Mouse (Mus musculus) embryonic facial prominence, embryonic 15.5 days (tissue): ENCODE data around the gene Creld2. TPM values are rescaled to one million over a fixed set of nuclear protein-coding genes. Genes with fewer than 3 reads are reported as not detected.
"Not testable (repeated sequence)": the region's sequence is repeated elsewhere in the genome, so short reads cannot be mapped to it uniquely, and the experiment has no call there.

ENCODE experiments used
- ATAC-seq: fragments of 200-750 bp; cut with Nextera tagmentation; 2 replicates; pipeline ENCODE4 v1.8.0; 2017; ENCODE audit warnings: low read depth, moderate TSS enrichment; ENCODE audit not compliant: insufficient number of reproducible peaks, low FRiP score, low TSS enrichment
- H3K27ac ChIP-seq: fragments of 300-500 bp; sonication (generic); replicated peaks from 2 replicates; pipeline ENCODE4 v1.5.1; 2015; ENCODE audit warnings: mild to moderate bottlenecking, inconsistent platforms
- H3K27me3 ChIP-seq: fragments of 300-500 bp; sonication (generic); 2 replicates; pipeline ENCODE4 v1.6.1; 2015; ENCODE audit warnings: inconsistent platforms
- H3K36me3 ChIP-seq: fragments of 300-500 bp; sonication (generic); 2 replicates; pipeline ENCODE4 v1.6.1; 2015; ENCODE audit warnings: mild to moderate bottlenecking, inconsistent platforms
- H3K4me1 ChIP-seq: fragments of 300-500 bp; sonication (generic); 2 replicates; pipeline ENCODE4 v1.6.1; 2015; ENCODE audit warnings: inconsistent platforms
- H3K4me2 ChIP-seq: fragments of 300-500 bp; sonication (generic); replicated peaks from 2 replicates; pipeline ENCODE4 v1.6.1; 2015; ENCODE audit warnings: mild to moderate bottlenecking, inconsistent platforms
- H3K4me3 ChIP-seq: fragments of 300-500 bp; sonication (generic); replicated peaks from 2 replicates; pipeline ENCODE4 v1.5.1; 2015; ENCODE audit warnings: mild to moderate bottlenecking, inconsistent platforms
- H3K9ac ChIP-seq: fragments of 300-500 bp; sonication (generic); 2 replicates; pipeline ENCODE4 v1.6.1; 2015; ENCODE audit warnings: inconsistent platforms
- H3K9me3 ChIP-seq: fragments of 300-500 bp; sonication (generic); replicated peaks from 2 replicates; pipeline ENCODE4 v1.6.1; 2016; ENCODE audit warnings: inconsistent platforms
- WGBS: fragments of 180-500 bp; shearing (Covaris S2); methylation state at CpG from one replicate; pipeline ENCODE4 v1.1.7; 2015; 5-methylcytosine and 5-hydroxymethylcytosine counted together
- polyA plus RNA-seq: library from polyadenylated mRNA; unstranded; fragments of >200 nt; fragmentation: Nextera tagmentation; extraction: Ambion mirVana; gene quantifications from 2 replicates; pipeline ENCODE4 v1.2.1, GENCODE M21; 2015

Gene Creld2
- 86.5 and 87.7 TPM in 2 replicates for polyA plus RNA-seq

DNA sequence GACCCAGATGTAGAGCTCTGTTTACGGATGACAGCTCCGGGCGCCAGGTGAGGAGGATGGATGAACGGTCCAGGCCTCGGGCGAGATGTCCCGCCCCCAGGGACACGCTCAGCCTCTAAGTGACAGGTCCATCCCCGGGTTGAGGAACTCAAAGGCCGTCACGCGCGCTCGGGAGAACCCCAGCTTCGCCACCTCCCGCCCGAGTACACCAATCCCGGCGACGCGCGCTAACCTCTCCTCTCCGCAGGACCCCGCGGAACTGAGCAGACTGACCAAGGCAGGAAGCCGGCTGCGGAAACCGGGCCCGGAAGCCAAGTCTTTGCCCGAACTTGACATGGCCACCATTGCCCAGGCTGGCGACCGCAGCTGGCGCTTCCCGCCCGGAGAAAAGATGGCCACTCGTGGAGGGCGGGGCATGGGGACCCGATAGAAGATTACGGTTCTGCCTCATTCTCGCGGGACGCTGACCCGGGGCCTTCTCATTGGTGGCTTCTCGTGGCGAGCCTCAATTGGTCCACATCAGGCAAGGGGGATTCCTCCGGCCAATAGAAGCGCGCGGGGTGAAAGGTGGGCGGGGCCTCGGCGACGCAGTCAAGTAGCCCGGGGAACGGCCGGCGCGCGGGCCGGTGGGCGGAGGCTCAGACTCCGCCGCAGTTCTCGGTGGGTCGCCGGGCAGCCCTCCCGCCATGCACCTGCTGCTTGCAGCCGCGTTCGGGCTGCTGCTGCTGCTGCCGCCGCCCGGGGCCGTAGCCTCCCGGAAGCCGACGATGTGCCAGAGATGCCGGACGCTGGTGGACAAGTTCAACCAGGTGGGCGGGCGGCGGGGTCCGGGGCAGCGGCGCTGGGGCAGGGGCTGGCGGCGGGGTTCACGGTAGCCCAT lies at the start of gene Creld2, which contains the start of gene Alg12:
Gene Creld2, plus strand, starts transcription at position 621 of the 880 bp plus-strand sequence.
Gene Alg12, minus strand, starts transcription at position 293 of the 880 bp plus-strand sequence.
- under 1% methylated on average over 88 of the region's 88 CpGs for WGBS
- peak within 1 kb of the TSS; percentile 67 for H3K4me3 ChIP-seq
- H3K9ac ChIP-seq, result peak within 1 kb of the TSS; percentile 78
- peaks cover 16% of the 10 kb centered on the region for H3K4me1 ChIP-seq
- peak within 1 kb of the TSS; percentile 52; the same call in 1 of the 2 replicates for H3K27ac ChIP-seq
- H3K4me2 ChIP-seq, result peak within 1 kb of the TSS; percentile 77
- H3K9me3 ChIP-seq, result no peaks in the 10 kb centered on the region
- peaks cover 50% of the 10 kb centered on the region for H3K36me3 ChIP-seq
- ATAC-seq, result peak; percentile 98
- H3K27me3 ChIP-seq, result no peaks in the 10 kb centered on the region

DNA sequence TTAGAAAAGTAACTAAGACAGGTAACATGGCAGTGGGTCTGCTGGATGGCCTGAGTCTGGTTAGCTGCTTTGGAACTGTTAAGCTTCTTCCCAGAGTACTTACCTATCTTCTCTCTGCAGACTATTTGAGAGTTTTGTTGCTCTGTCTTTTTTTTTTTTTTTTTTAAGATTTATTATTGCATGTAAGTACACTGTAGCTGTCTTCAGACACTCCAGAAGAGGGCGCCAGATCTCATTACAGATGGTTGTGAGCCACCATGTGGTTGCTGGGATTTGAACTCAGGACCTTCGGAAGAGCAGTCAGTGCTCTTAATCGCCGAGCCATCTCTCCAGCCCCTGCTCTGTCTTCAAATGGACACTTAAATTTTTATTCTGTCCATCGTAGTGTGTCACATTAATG lies 44.8 kb upstream of the Creld2 start:
- peaks cover 27% of the 10 kb centered on the region for H3K36me3 ChIP-seq
- ATAC-seq, H3K4me2 ChIP-seq, H3K4me1 ChIP-seq, H3K27me3 ChIP-seq, H3K27ac ChIP-seq, H3K9ac ChIP-seq, H3K9me3 ChIP-seq, H3K4me3 ChIP-seq: not testable (repeated sequence)
- 85% methylated on average over 5 of the region's 5 CpGs for WGBS

DNA sequence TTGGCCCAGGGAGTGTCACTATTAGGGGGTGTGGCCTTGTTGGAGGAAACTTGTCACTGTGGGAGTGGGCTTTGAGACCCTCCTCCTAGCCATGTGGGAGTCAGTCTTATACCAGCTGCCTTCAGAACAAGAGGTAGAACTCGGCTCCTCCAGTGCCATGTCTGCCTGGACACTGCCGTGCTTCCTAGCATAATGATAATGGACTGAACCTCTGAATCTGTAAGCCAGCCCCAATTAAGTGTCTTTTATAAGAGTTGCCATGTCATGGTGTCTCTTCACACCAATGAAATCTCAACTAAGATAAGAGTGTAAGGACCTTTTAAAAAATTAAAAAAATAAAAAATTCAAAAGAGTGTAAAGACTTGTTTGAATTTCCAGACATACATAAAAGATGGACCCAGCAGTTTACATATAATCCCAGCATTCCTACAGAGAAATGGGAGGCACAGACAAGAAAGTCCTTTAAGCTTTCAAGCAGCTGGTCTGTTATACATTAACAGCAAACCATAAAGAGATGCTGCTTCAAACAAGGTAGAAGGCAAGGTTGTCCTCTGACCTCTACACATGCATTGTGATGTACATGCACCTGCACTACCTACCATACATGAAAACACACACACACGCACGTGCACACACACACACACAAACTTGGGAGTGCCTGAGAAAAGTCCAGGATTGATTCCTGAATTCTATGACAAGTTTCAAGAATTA lies 27.2 kb upstream of the Creld2 start:
- Histone ChIP-seq H3K36me3 (no peaks in the 10 kb centered on the region), H3K4me1 (no peaks in the 10 kb centered on the region), H3K27ac (no peak overlapping the region), H3K9ac (no peak overlapping the region), H3K4me2 (no peak overlapping the region), H3K9me3 (no peaks in the 10 kb centered on the region), H3K4me3 (no peak overlapping the region), H3K27me3 (no peaks in the 10 kb centered on the region)
- 83% methylated on average over 4 of the region's 4 CpGs for WGBS
- no peak for ATAC-seq

DNA sequence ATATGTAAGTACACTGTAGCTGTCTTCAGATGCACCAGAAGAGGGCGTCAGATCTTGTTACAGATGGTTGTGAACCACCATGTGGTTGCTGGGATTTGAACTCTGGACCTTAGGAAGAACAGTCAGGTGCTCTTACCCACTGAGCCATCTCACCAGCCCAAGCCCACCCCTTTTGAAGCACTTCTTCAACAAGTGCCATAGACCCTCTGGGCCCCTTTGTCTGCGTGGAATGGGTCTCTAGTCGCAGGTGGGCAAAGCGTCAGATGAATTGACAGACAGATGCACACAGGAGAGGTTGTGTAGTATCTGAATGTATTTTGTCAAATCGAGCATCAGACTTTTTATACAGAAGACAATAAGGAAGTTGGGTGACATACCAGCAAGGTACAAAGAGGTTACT lies 24.7 kb upstream of the Creld2 start:
- not testable (repeated sequence) for H3K9me3 ChIP-seq, H3K4me3 ChIP-seq, H3K4me2 ChIP-seq, H3K27me3 ChIP-seq, H3K27ac ChIP-seq, H3K4me1 ChIP-seq, H3K9ac ChIP-seq, H3K36me3 ChIP-seq, ATAC-seq
- WGBS, result 89% methylated on average over 5 of the region's 5 CpGs

DNA sequence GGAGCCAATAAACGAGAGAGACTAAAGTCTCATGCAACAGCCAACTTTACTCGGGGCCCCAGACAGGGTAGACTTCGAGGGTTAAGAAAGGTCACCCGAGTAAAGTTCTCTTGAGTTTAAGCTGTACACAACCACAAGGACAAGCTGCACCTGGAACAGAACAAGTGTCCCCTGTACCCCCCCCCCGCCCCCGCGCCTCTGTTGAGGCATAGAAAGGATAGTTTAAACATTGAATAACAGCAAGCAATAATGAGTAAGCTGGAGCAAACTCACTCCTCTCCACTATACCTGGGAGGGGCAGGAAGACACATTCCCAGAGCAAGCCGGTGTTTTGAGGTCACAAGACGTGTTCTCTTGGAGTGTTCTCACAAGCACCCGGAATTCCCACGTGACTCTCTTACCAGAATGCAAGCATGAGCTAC lies 19.5 kb upstream of the Creld2 start:
- Histone ChIP-seq H3K9me3 (no peaks in the 10 kb centered on the region), H3K36me3 (peaks cover 12% of the 10 kb centered on the region; the same call in 1 of the 2 replicates), H3K9ac (no peak overlapping the region), H3K4me2 (no peak overlapping the region), H3K27me3 (no peaks in the 10 kb centered on the region), H3K4me3 (no peak overlapping the region), H3K4me1 (no peaks in the 10 kb centered on the region), H3K27ac (no peak overlapping the region)
- 79% methylated on average over 11 of the region's 11 CpGs for WGBS
- ATAC-seq, result no peak

DNA sequence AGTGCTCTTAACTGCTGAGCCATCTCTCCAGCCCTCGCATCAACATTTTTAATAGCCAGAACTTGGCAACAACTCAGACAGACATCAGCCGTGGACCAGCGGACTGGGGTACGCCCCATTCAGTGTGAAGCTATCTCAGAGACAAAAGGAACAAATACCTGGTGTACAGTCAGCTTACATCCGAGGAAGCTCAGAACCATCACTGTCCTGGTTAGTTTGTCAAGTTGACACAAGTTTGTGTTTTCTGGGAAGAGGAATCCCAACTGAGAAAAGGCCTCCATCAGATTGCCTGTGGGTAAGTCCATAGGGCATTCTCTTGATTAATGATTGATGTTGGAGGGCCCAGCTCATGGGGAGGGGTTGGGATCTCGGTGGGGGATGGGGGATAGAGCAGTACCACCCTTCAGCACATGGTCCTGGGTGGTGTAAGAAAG lies 18.5 kb upstream of the Creld2 start:
- 74% methylated on average over 6 of the region's 6 CpGs for WGBS
- no peak overlapping the region for H3K27ac ChIP-seq
- H3K36me3 ChIP-seq, result peaks cover 21% of the 10 kb centered on the region
- no peaks in the 10 kb centered on the region for H3K27me3 ChIP-seq
- H3K4me1 ChIP-seq, result no peaks in the 10 kb centered on the region
- H3K4me2 ChIP-seq, result no peak overlapping the region
- no peak for ATAC-seq
- H3K9me3 ChIP-seq, result no peaks in the 10 kb centered on the region
- H3K9ac ChIP-seq, result no peak overlapping the region
- H3K4me3 ChIP-seq, result no peak overlapping the region

DNA sequence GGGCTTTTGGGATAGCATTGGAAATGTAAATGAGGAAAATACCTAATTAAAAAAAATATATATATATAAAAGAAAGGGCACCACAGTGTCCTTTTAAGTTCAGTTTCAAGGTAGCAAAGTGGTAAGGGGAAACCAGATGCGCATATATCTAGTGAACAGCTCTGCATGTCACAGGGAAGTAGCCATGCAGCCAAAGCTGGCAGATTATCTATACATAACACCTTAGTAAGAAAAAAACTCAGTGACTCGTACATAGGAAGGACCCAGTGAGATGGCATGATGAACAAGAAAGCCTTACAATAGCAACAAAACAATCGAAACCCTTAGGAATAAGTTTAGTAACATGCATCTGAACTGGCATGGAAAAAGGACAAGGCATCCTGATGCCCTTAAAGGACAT lies 17.5 kb upstream of the Creld2 start:
- 91% methylated on average over 3 of the region's 3 CpGs for WGBS

DNA sequence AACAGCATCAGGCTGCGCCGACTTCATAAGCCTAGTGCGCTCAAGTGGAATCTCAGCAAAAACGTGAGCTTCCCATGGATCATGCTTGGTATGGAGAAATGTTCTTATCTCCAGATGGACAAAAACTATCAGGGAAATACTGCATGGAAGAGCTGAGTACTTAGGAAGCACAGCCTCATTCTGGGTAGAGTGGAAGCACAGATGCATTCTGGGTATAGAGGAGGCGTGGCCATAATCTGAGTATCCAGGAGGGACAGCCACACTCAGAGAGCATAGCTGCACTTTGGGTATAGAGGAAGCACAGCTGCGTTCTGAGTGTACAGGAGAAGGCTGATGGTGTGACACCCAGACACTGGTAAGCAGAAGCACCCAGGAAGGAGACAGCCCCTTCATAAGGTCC lies 17.1 kb upstream of the Creld2 start:
- H3K4me3 ChIP-seq, result no peak overlapping the region
- 91% methylated on average over 6 of the region's 6 CpGs for WGBS
- ATAC-seq, result no peak

More for the DNA sequence above, 17.5 kb upstream of the Creld2 start:
- H3K4me3 ChIP-seq, result no peak overlapping the region
- H3K9me3 ChIP-seq, result no peaks in the 10 kb centered on the region
- no peaks in the 10 kb centered on the region for H3K4me1 ChIP-seq
- ATAC-seq, result no peak
- H3K27me3 ChIP-seq, result no peaks in the 10 kb centered on the region
- no peak overlapping the region for H3K9ac ChIP-seq
- H3K27ac ChIP-seq, result no peak overlapping the region
- H3K4me2 ChIP-seq, result no peak overlapping the region
- peaks cover 27% of the 10 kb centered on the region for H3K36me3 ChIP-seq

DNA sequence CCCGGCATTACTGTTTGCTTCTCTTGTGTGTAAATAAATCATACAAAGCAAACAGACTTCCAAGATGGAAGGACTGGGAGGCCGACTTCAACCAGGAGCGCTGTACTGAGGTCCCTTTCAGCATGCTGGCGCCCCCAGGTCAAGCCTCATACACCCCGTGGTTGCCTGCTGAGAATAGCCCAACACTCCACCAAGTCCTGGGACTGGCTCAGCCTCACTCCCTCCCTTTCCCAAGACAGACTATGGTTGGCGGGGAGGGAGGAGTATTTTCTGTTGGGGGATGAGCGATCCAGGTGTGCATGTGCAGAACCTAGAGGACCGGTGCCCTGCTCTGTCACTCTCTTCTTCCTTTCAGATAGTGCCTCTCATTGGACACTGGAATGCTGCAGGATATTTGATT lies 11.3 kb upstream of the Creld2 start:
- H3K36me3 ChIP-seq, result peaks cover 57% of the 10 kb centered on the region
- ATAC-seq, result no peak
- H3K9me3 ChIP-seq, result no peaks in the 10 kb centered on the region

More for the DNA sequence above, 17.1 kb upstream of the Creld2 start:
- H3K4me1 ChIP-seq, result no peaks in the 10 kb centered on the region
- no peaks in the 10 kb centered on the region for H3K9me3 ChIP-seq
- no peak overlapping the region for H3K4me2 ChIP-seq
- no peak overlapping the region for H3K9ac ChIP-seq
- H3K36me3 ChIP-seq, result peaks cover 27% of the 10 kb centered on the region
- no peaks in the 10 kb centered on the region for H3K27me3 ChIP-seq
- H3K27ac ChIP-seq, result no peak overlapping the region

DNA sequence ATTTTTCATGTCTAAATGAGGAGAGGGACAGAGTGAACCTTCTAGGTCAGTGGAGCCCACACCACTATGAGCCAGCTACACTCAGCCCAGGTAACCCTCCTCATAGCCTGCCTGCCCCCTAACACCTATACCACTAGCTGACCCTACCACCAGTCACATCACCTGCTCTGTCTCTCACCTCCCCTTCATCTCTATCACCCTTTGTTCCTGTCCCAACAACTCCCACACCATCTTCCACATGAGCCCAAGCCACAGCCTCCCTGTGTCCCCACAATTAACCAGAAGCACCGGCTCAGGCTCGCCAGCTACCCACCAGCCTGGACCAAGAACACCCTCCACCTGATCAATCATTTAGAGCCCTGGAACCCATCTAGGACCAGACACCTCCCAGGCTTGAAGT lies 9.1 kb upstream of the Creld2 start:
- Histone ChIP-seq H3K27me3 (no peaks in the 10 kb centered on the region), H3K4me3 (no peak overlapping the region), H3K9ac (no peak overlapping the region), H3K36me3 (peaks cover 59% of the 10 kb centered on the region), H3K4me2 (no peak overlapping the region), H3K9me3 (no peaks in the 10 kb centered on the region), H3K27ac (no peak overlapping the region), H3K4me1 (no peaks in the 10 kb centered on the region)
- WGBS, result 98% methylated on average over 2 of the region's 2 CpGs
- no peak for ATAC-seq

More for the DNA sequence above, 11.3 kb upstream of the Creld2 start:
- WGBS, result 89% methylated on average over 8 of the region's 8 CpGs
- H3K4me1 ChIP-seq, result no peaks in the 10 kb centered on the region
- H3K4me2 ChIP-seq, result no peak overlapping the region
- H3K9ac ChIP-seq, result no peak overlapping the region
- H3K27ac ChIP-seq, result no peak overlapping the region
- H3K4me3 ChIP-seq, result no peak overlapping the region
- H3K27me3 ChIP-seq, result no peaks in the 10 kb centered on the region

DNA sequence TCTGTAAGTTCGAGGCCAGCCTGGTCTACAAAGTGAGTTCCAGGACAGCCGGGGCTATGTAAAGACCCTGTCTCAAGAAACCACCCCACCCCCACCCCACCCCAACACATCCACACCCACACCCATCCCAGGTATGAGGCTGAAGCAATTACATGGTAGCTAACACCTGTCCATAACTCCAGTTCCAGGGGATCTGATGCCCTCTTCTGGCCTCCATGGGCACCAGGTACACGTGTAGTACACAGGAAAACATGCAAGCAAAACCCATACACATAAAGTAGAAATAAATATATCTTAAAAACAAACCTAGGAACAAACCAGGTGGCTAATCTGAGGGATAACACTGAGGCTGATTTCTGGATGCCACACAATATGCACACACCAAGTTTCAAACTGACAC lies 6.2 kb upstream of the Creld2 start:
- Histone ChIP-seq H3K9ac (no peak overlapping the region), H3K27me3 (no peaks in the 10 kb centered on the region), H3K4me2 (no peak overlapping the region), H3K9me3 (no peaks in the 10 kb centered on the region), H3K36me3 (peaks cover 59% of the 10 kb centered on the region), H3K4me3 (no peak overlapping the region), H3K4me1 (peaks cover 2% of the 10 kb centered on the region), H3K27ac (no peak overlapping the region)
- ATAC-seq, result no peak
- WGBS, result 81% methylated on average over 3 of the region's 3 CpGs
